Mouse (Mus musculus) liver, adult 2 months (tissue): ENCODE data around the gene Exosc1.
A peak's percentile ranks its signal among the peaks of the same experiment; 100 is the strongest.

Source experiments
- CTCF ChIP-seq: fragments of 200-500 bp; IDR thresholded peaks from 2 replicates; pipeline ENCODE4 v1.5.1; 2011; ENCODE audit warnings: low read depth, low read length, control low read depth
- POLR2A ChIP-seq: fragments of 200-500 bp; IDR thresholded peaks from 2 replicates; pipeline ENCODE4 v1.6.1; 2011; ENCODE audit warnings: low read length, control low read depth; ENCODE audit not compliant: insufficient read depth; ENCODE audit errors: extremely low read depth

- TF ChIP-seq POLR2A (peak; percentile 82), CTCF (peak; percentile 20; the same call in 1 of the 2 replicates)
Observed at GRCm38 (mm10) chr19:41980819-41981594, 47.8 kb upstream of the Exosc1 start, which contains the start of gene Mms19.
